Mouse (Mus musculus) stomach, postnatal 0 days (tissue): ENCODE data around the gene Aurkb.
"Not testable (repeated sequence)": the region's sequence is repeated elsewhere in the genome, so short reads cannot be mapped to it uniquely, and the experiment has no call there.

Experiments
- CTCF ChIP-seq: IDR thresholded peaks from 2 replicates; pipeline ENCODE4 v1.5.1; 2016; ENCODE audit warnings: antibody characterized with exemption, low read depth, mild to moderate bottlenecking, moderate library complexity
- EP300 ChIP-seq: optimal IDR thresholded peaks from 2 replicates; pipeline ENCODE3; 2016; ENCODE audit warnings: antibody characterized with exemption

- not testable (repeated sequence) for TF ChIP-seq CTCF, EP300
These were observed 42.7 kb upstream of the Aurkb start for GRCm38 (mm10) chr11:69002782-69003181.
